Mouse (Mus musculus): Measurements from ENCODE around the gene Erc1. TPM values are rescaled to one million over a fixed set of nuclear protein-coding genes. Genes with fewer than 3 reads are reported as not detected.
A peak's percentile ranks its signal among the peaks of the same experiment; 100 is the strongest.
"Not testable (repeated sequence)": the region's sequence is repeated elsewhere in the genome, so short reads cannot be mapped to it uniquely, and the experiment has no call there.

Erc1 gene
- polyA plus RNA-seq, 1 experiment from 2014 or later, result 13.9 TPM

DNA sequence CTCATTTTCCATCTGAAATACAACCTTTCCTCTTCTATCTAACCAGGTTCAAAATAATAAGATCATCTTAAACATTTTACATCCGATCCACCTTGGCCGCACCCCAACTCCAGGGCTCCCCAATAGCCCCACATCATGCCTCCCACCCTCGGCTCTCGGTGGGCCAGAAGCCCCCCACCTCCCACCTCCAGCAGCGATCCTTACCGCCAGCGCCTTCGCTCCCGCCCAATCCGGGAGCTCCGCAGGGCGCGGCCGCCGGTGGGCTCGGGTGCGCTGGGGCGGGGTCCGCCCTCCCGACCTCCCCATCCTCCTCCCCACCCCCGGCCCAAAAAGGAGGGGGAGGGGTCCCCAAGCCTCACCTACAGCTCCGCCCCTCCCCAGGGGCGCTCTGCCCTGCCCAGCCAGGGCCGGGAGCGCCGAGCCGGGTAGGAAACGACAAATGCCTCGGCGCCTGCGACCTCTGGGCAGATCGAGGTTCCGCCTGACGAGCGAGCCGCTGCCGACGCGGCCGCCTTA lies 391 bp downstream of the Erc1 start:
- Histone ChIP-seq H3K4me1 (replicated peaks) (peaks cover 18% of the 10 kb centered on the region), H3K9me3 (replicated peaks) (no peaks in the 10 kb centered on the region), H3K4me3 (peak overlapping the region; percentile 90), H3K27me3 (no peaks in the 10 kb centered on the region), H3K36me3 (no peaks in the 10 kb centered on the region), H3K4me2 (peak overlapping the region; percentile 80), H3K27ac (peak overlapping the region; percentile 99), H3K9ac (peak overlapping the region; percentile 93)
- WGBS, result under 1% methylated on average over 37 of the region's 40 CpGs
- peak; percentile 48 for ATAC-seq (replicated peaks; ENCODE audit: insufficient number of reproducible peaks, insufficient read depth, low FRiP score, low read depth)

DNA sequence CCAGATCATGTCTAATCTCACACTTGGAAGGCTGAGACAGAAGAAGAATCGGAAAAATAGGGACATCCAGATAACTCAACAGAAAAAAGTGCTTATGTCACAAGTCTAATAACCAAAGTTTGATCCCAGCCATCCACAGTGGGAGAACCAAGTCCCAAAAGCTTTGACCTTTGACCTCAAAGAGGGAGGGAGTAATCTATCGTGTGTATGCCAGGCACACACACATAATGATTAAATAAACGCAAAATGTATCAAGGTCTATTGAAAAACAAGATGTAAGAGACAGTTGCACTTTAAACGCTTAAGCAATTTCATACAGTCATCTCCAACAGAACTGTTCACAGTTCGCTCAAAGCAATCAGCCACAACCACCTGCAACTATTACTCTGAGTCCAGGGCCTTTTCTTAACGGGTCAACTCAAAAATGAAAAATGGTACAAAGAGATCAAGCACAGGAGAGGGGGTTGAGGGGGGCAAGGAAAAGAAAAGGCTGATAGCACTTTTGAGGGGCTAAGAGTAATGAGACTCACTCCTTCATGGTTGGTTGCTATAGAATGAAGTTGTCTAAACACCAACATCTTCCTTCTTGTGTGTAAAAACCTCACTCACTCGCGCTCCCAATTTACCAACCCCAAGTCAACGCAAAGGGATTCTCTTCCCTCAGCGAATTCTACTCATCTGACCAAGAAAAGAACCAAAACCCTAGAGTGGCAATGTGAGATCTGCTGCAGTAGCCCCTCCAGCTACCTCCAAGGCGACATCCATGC lies 1.0 kb downstream of the Erc1 start:
- Histone ChIP-seq H3K27ac (no peak overlapping the region), H3K9me3 (replicated peaks) (no peaks in the 10 kb centered on the region), H3K27me3 (no peaks in the 10 kb centered on the region), H3K36me3 (no peaks in the 10 kb centered on the region), H3K9ac (peak overlapping the region; percentile 93), H3K4me2 (peak overlapping the region; percentile 80), H3K4me1 (replicated peaks) (peaks cover 18% of the 10 kb centered on the region), H3K4me3 (peak overlapping the region; percentile 90)
- 30% methylated on average over 11 of the region's 11 CpGs for WGBS
- ATAC-seq (replicated peaks; ENCODE audit: insufficient number of reproducible peaks, insufficient read depth, low FRiP score, low read depth), result no peak

DNA sequence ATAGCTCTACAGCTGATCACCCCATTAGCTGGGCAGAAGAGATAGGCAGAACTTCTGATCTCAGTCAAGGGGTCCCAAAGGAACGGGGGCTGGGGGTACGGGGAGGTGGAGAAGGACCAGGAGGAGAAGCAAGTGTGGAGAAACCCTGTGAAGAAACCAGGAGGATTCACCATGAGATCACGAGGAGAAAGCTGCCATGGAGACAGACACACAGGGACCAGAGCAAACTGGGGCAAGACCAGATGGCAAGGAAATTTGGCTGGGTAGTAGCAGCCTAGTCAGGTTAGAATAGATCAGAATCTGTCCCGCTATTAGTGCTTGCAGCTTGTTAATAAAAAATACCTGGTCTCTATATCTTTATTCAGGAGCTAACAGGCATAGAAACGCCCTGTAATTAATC lies 18.0 kb downstream of the Erc1 start:
- ATAC-seq (replicated peaks; ENCODE audit: insufficient number of reproducible peaks, insufficient read depth, low FRiP score, low read depth), result no peak
- H3K9ac ChIP-seq, result no peak overlapping the region
- H3K9me3 ChIP-seq (replicated peaks), result no peaks in the 10 kb centered on the region
- H3K4me1 ChIP-seq (replicated peaks), result 0 out of 2 replicates have a peak, but pooled peaks cover 4% of the 10 kb centered on the region
- 83% methylated on average over 5 of the region's 5 CpGs for WGBS
- H3K27ac ChIP-seq, result no peak overlapping the region
- H3K36me3 ChIP-seq, result peaks cover under 1% of the 10 kb centered on the region; the same call in 1 of the 2 replicates
- H3K4me3 ChIP-seq, result no peak overlapping the region
- H3K27me3 ChIP-seq, result no peaks in the 10 kb centered on the region
- H3K4me2 ChIP-seq, result no peak overlapping the region

DNA sequence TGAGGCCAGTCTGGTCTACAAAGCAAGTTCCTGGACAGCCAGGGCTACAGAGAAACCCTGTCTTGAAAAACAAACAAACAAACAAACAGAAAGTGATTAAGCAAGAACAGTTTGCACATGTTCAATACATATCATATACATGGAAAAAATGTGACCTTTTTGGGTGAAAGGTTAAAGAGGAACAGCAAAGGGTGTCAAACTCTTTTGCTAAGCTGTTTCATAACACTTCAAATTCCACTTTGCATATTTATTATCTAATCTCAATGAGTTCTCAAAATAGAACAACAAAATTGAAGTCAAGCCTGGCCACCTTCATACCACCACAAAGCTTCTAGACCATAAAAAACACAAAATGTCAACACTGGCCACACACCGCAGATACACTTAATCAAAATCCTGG lies 19.8 kb downstream of the Erc1 start:
- H3K27ac ChIP-seq, result 0 out of 2 replicates have a peak overlapping the region, but pooled peaks have one; percentile 25

DNA sequence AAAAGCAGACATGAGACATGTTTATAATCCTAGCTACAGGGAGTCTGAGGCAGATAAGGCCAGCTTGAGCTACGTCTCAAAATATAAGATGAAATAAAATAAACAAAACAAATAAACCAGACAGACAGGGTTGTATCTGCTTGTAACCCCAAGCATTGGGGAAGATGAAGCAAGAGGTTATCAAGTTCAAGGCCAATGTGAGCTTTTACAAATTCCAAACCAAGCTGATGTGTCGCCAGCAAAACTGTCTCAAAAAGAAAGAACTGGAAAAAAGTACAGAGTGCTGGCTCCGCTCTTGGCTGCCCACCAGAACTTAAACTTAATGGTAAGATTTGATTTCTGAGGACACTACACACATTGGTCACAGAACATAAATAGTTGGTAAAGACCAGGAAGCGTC lies 21.3 kb downstream of the Erc1 start:
- Histone ChIP-seq H3K4me2 (no peak overlapping the region), H3K27ac (no peak overlapping the region), H3K9ac (no peak overlapping the region), H3K36me3 (peaks cover 19% of the 10 kb centered on the region), H3K4me1 (replicated peaks) (0 out of 2 replicates have a peak, but pooled peaks cover 4% of the 10 kb centered on the region), H3K9me3 (replicated peaks) (no peaks in the 10 kb centered on the region), H3K4me3 (no peak overlapping the region), H3K27me3 (no peaks in the 10 kb centered on the region)
- WGBS, result 73% methylated on average over 4 of the region's 4 CpGs
- no peak for ATAC-seq (replicated peaks; ENCODE audit: insufficient number of reproducible peaks, insufficient read depth, low FRiP score, low read depth)

More for the DNA sequence above, 19.8 kb downstream of the Erc1 start:
- Histone ChIP-seq H3K27me3 (no peaks in the 10 kb centered on the region), H3K36me3 (peaks cover 17% of the 10 kb centered on the region), H3K4me1 (replicated peaks) (0 out of 2 replicates have a peak, but pooled peaks cover 4% of the 10 kb centered on the region), H3K4me3 (no peak overlapping the region), H3K9me3 (replicated peaks) (no peaks in the 10 kb centered on the region), H3K9ac (no peak overlapping the region), H3K4me2 (no peak overlapping the region)
- no peak for ATAC-seq (replicated peaks; ENCODE audit: insufficient number of reproducible peaks, insufficient read depth, low FRiP score, low read depth)
- WGBS, result 49% methylated on average over 1 of the region's 1 CpGs

DNA sequence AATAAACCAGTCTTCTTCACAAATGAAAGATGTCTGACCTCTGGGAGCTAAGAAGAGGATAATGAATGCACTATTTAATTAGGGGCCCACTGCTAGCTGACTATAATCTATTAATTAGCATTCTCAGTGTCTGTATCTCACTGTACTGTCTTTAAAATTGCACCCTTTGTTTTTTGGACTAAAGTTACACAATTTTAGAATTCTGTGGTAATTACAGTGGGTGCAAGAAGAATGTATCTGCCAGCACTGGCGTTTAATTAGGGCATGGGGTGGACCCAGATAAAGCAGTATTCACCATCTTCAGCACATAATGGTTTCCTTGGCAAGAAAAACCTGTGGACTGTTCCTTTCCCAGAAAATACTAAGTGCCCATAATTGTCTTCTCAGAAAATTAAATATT lies 25.8 kb downstream of the Erc1 start:
- Histone ChIP-seq H3K9ac (no peak overlapping the region), H3K27me3 (no peaks in the 10 kb centered on the region), H3K4me2 (no peak overlapping the region), H3K4me3 (no peak overlapping the region), H3K9me3 (replicated peaks) (no peaks in the 10 kb centered on the region), H3K36me3 (peaks cover 19% of the 10 kb centered on the region), H3K27ac (no peak overlapping the region), H3K4me1 (replicated peaks) (no peaks in the 10 kb centered on the region)
- 82% methylated on average over 1 of the region's 1 CpGs for WGBS
- ATAC-seq (replicated peaks; ENCODE audit: insufficient number of reproducible peaks, insufficient read depth, low FRiP score, low read depth), result no peak

DNA sequence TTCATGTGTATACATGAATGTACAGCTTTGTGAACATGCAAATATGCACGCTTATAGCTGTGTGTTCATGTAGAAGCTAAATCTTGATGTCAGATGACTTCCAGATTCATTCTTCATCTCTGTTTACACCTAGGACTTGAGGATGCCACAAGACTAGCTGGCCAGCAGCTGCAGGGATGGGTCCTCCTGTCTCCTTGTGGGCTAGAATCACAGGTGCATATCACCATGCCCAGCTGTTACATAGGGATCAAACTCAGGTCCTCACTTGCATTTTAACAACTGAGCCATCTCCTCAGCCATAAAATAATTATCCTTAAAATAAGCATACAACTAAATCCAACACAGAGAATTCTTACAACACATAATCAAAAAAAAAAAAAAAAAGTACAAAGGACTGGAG lies 26.8 kb downstream of the Erc1 start:
- no peak for ATAC-seq (replicated peaks; ENCODE audit: insufficient number of reproducible peaks, insufficient read depth, low FRiP score, low read depth)
- Histone ChIP-seq H3K4me1 (replicated peaks) (no peaks in the 10 kb centered on the region), H3K27ac (no peak overlapping the region), H3K36me3 (peaks cover 19% of the 10 kb centered on the region), H3K9ac (no peak overlapping the region), H3K9me3 (replicated peaks) (no peaks in the 10 kb centered on the region), H3K27me3 (no peaks in the 10 kb centered on the region), H3K4me2 (no peak overlapping the region), H3K4me3 (no peak overlapping the region)
- 95% methylated on average over 1 of the region's 1 CpGs for WGBS

DNA sequence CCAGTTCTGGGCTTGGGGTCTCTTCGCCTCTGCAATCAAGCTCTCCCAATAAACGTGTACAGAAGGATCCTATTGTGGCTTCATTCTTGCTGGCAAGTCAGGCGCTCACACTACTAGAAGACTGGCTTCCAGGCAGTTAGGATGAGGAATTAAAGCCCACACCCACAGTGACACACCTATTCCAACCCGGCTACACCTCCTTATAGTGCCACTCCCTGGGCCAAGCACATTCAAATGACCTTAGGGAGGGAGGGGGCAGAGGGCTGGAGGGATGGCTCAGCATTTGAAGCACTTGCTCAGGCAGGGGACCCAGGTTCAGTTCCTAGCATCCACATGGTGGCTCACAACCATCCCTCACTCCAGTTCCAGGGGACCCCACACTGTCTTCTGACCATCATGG lies 29.4 kb downstream of the Erc1 start:
- H3K27me3 ChIP-seq, result no peaks in the 10 kb centered on the region
- H3K4me1 ChIP-seq (replicated peaks), result no peaks in the 10 kb centered on the region
- ATAC-seq (replicated peaks; ENCODE audit: insufficient number of reproducible peaks, insufficient read depth, low FRiP score, low read depth), result no peak
- H3K4me2 ChIP-seq, result no peak overlapping the region
- no peak overlapping the region for H3K4me3 ChIP-seq
- WGBS, result 92% methylated on average over 4 of the region's 4 CpGs
- no peaks in the 10 kb centered on the region for H3K9me3 ChIP-seq (replicated peaks)
- H3K9ac ChIP-seq, result no peak overlapping the region
- no peak overlapping the region for H3K27ac ChIP-seq
- H3K36me3 ChIP-seq, result peaks cover 6% of the 10 kb centered on the region

DNA sequence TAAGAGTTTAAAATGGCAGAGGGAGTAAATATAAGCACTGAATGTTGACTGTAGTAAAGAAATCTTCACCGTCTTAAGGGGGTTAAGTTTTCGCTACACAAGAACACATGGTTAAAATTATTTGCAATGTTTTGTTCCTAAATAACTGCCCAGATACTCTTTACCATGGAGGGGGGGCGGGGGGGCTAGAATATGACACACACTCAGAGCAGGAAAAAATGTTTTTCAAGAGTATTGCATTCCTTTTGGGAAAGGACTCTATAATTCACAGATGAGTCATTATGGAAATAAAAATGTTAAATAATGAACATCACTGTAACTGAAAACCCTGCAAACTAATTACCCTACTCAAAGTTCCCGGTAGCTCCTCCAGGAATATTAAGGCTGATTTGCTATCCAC lies 32.5 kb downstream of the Erc1 start:
- no peak for ATAC-seq (replicated peaks; ENCODE audit: insufficient number of reproducible peaks, insufficient read depth, low FRiP score, low read depth)
- Histone ChIP-seq H3K4me2 (no peak overlapping the region), H3K27me3 (no peaks in the 10 kb centered on the region), H3K9ac (no peak overlapping the region), H3K36me3 (no peaks in the 10 kb centered on the region), H3K9me3 (replicated peaks) (no peaks in the 10 kb centered on the region), H3K27ac (no peak overlapping the region), H3K4me1 (replicated peaks) (no peaks in the 10 kb centered on the region), H3K4me3 (no peak overlapping the region)
- 90% methylated on average over 4 of the region's 4 CpGs for WGBS

DNA sequence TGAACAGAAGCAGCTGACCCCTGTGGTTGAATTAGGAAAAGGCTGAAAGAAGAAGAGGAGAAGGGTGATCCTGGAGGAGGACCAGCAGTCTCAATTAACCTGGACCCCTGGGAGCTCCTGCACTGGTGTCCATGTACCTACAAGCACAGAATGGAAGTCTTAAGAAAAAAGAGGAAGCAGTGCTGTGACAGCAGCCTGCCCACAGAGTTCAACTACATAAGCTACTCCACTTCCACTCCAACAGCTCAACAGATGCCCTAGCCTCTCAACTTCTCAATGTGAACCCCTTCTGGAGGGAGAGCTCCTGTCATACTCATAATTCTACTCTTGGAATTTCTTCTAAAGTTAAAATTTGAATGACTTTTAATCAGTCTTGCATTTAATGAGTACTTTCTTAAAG lies 34.9 kb downstream of the Erc1 start:
- not testable (repeated sequence) for H3K9me3 ChIP-seq (replicated peaks); ATAC-seq (replicated peaks; ENCODE audit: insufficient number of reproducible peaks, insufficient read depth, low FRiP score, low read depth); H3K4me1 ChIP-seq (replicated peaks); H3K4me2 ChIP-seq; H3K36me3 ChIP-seq; H3K9ac ChIP-seq; H3K4me3 ChIP-seq; H3K27ac ChIP-seq; H3K27me3 ChIP-seq

DNA sequence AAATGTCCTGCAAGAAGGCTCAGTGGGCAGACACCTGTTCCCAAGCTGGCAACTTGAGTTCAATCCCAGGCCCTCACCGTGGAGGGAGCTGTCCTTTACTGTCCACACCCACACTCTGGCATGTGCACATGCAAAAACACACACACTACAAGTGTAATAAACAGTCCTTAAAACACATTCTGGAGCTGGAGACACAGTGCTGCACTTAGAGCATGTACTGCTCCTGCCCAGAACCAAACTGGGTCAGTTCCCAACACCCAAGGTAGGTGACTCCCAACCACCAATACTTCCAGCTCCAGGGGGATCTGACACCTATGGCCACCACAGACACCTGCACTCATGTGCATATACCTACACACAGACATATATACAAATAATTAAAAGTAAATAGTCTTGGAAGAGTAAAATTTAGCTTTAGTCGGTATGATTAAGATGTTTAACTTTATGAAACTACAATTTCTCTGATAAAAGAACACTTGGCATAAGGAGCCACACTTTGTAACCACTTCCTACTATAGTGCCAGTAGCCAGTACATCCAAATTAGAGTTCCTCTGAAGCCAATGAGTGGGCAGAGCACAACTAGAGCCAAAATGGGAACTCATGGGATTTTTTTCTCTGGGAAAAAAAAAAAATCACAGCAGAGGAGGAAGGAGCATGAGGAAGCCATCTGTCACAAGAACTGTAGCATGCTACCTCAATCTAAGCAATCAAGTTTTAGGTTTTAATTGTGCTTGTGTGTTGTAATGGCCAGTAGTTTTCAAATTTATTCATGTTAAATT lies 39.1 kb downstream of the Erc1 start:
- no peak overlapping the region for H3K9ac ChIP-seq

More for the DNA sequence above, 39.1 kb downstream of the Erc1 start:
- ATAC-seq (replicated peaks; ENCODE audit: insufficient number of reproducible peaks, insufficient read depth, low FRiP score, low read depth), result no peak
- Histone ChIP-seq H3K4me1 (replicated peaks) (no peaks in the 10 kb centered on the region), H3K9me3 (replicated peaks) (no peaks in the 10 kb centered on the region), H3K36me3 (no peaks in the 10 kb centered on the region), H3K4me2 (no peak overlapping the region), H3K27me3 (no peaks in the 10 kb centered on the region), H3K4me3 (no peak overlapping the region), H3K27ac (no peak overlapping the region)
- WGBS, result 79% methylated on average over 2 of the region's 2 CpGs
